Mouse (Mus musculus): Measurements from ENCODE around the gene Ffar2.

DNA sequence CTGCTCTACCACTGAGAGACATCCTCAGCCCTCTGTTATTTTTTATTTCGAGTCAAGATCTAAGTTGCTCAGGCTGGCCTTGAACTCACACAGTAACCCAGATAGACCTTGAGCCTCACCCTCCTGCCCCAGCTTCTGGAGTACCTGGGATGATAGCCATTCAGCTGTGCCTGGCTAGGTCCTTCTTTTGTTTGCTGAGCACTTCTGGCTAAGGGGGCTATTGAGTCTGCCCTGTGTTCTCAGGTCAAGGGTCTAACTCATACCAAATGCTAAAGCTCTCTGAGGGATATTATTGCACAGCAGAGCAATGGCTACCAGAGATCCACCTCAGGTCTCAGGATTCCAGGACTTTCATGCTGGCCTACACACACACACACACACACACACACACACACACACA lies 38.4 kb downstream of the Ffar2 start:
- no peak for TF ChIP-seq CTCF (IDR thresholded peaks at IDR 0.05; ENCODE audit: extremely low read depth, insufficient read depth, low read length)
- TF ChIP-seq POLR2A (IDR thresholded peaks at IDR 0.05; ENCODE audit: extremely low read depth, insufficient read depth, low read length), result no peak

All from cortical plate, adult 2 months (tissue).